Mouse (Mus musculus) cerebellum, adult 2 months (tissue): ENCODE measurements at regions not wholly inside any gene's neighbourhood (a gene's known extent, or its start where the extent isn't known, plus 50 kb on each side); places are given as distances from the start of the nearest gene placed in this dataset.

ENCODE experiments used
- CTCF ChIP-seq: fragments of 200-500 bp; IDR thresholded peaks from 2 replicates; pipeline ENCODE4 v1.5.1; 2011; ENCODE audit warnings: low read depth, mild to moderate bottlenecking, control low read depth, low read length, moderate library complexity, borderline replicate concordance; ENCODE audit not compliant: insufficient read depth
- POLR2A ChIP-seq: fragments of 200-500 bp; IDR thresholded peaks from 2 replicates; pipeline ENCODE4 v1.6.1; 2011; ENCODE audit warnings: low read length, control low read depth, borderline replicate concordance; ENCODE audit not compliant: insufficient read depth

DNA sequence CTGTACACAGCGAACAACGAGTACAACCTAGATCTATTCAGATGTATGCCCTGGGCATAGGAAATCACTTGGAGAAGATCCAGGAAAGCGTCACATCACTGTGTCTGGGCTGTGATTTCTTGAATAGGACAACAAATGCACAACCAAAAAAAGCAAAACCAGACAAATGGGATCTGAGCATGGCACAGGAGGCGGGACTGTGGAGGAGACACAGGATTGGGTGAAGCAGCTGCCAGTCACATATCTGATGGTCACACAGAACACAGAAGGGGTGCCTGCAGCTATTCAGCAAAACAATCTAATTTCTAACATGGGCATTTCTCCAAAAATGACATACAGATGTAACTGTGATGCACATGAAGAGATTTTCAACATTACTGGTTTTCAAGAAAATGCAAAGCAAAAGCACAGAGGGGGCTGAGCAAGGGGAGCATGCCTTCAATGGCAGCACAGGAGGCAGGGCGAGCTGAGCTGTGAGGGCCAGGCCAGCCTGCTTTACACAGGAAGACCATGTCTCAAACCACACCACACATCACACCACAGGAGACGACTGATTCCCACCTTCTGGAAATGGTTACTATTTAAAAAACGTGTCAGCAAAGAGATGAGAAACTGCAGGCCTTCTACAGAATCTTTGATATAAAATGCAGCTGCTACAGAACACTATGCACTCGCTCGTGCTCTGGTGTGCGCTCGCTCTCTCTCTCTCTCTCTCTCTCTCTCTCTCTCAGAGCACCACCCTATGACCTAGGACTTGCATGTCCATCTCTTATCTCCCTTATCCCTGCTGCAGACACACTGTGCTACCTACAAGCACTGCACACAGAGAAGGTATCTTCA is 175.2 kb upstream of the Klf14 start:
- TF ChIP-seq CTCF (no peak), POLR2A (no peak)
